Mouse (Mus musculus) G1E (cell line): ENCODE measurements around the gene Srd5a1. TPM values are rescaled to one million over a fixed set of nuclear protein-coding genes. Genes with fewer than 3 reads are reported as not detected.

Experiments
- ATAC-seq: 2 replicates; pipeline ENCODE4 v1.8.0; 2016; ENCODE audit warnings: mild to moderate bottlenecking; ENCODE audit not compliant: insufficient number of reproducible peaks, poor library complexity, low FRiP score, severe bottlenecking; ENCODE audit errors: extremely low read depth
- DNase-seq: peaks from one replicate; pipeline ENCODE4 v3.0.0; 2012; ENCODE audit warnings: low spot score
- H3K27me3 ChIP-seq: 2 replicates; pipeline ENCODE4 v1.6.1; 2012; ENCODE audit warnings: mild to moderate bottlenecking, low read length, inconsistent platforms; ENCODE audit not compliant: insufficient read depth
- H3K36me3 ChIP-seq: replicated peaks from 2 replicates; pipeline ENCODE3; 2012; ENCODE audit warnings: mild to moderate bottlenecking, inconsistent platforms
- H3K4me1 ChIP-seq: 2 replicates; pipeline ENCODE4 v1.6.1; 2012; ENCODE audit warnings: low read depth, low read length, inconsistent platforms, mixed read lengths; ENCODE audit not compliant: insufficient read depth
- H3K4me3 ChIP-seq: 2 replicates; pipeline ENCODE4 v1.5.1; 2012; ENCODE audit warnings: low read depth, mild to moderate bottlenecking, inconsistent platforms, low read length, moderate library complexity, mixed read lengths
- H3K9me3 ChIP-seq: replicated peaks from 2 replicates; pipeline ENCODE4 v1.6.1; 2012; ENCODE audit warnings: inconsistent platforms
- CTCF ChIP-seq: IDR thresholded peaks from 2 replicates; pipeline ENCODE4 v1.5.1; 2012; ENCODE audit warnings: low read depth, low read length, inconsistent platforms, mixed read lengths
- GATA1 ChIP-seq: IDR thresholded peaks from 2 replicates; pipeline ENCODE4 v1.6.1; 2012; ENCODE audit warnings: borderline replicate concordance, low read length, inconsistent platforms, mixed read lengths
- GATA2 ChIP-seq: IDR thresholded peaks from 2 replicates; pipeline ENCODE4 v1.6.1; 2012; ENCODE audit warnings: low read depth, low read length, inconsistent platforms, borderline replicate concordance
- POLR2AphosphoS5 ChIP-seq: IDR thresholded peaks from 2 replicates; pipeline ENCODE4 v1.6.1; 2012; ENCODE audit warnings: low read depth, low read length, inconsistent platforms; ENCODE audit not compliant: insufficient replicate concordance
- TAL1 ChIP-seq: conservative IDR thresholded peaks from 2 replicates; pipeline ENCODE4 v1.6.1; 2012; ENCODE audit warnings: low read depth, low read length, inconsistent platforms, mixed read lengths
- polyA plus RNA-seq: library from polyadenylated mRNA; stranded (reverse); fragments of >175 nt; gene quantifications from 2 replicates; pipeline ENCODE4 v1.2.3, GENCODE M21; 2012
- total RNA-seq, 2 experiments: library from RNA; stranded (forward) in 1 of 2; stranded (reverse) in 1 of 2; fragments of 200-1000 nt in 1 of 2; fragments of >200 nt in 1 of 2; fragmentation: Nextera tagmentation in 1 of 2; gene quantifications; 2 replicates each; pipeline ENCODE4 v1.2.3; 2014 to 2017

Gene Srd5a1
- total and polyA plus RNA-seq, 3 experiments, result 3.8 to 7.1 (median 6.8) TPM

- no peak for DNase-seq
- Histone ChIP-seq H3K4me1 (peaks cover 59% of the 10 kb centered on the region), H3K9me3 (no peaks in the 10 kb centered on the region), H3K4me3 (no peak overlapping the region), H3K36me3 (peaks cover 100% of the 10 kb centered on the region), H3K27me3 (no peaks in the 10 kb centered on the region)
- no peak for ATAC-seq
- TF ChIP-seq GATA1 (no peak), POLR2AphosphoS5 (no peak), GATA2 (no peak), CTCF (no peak), TAL1 (no peak)
These were observed 19.9 kb upstream of the Srd5a1 start for GRCm38 (mm10) chr13:69631111-69631510.

- no peak for DNase-seq
- Histone ChIP-seq H3K27me3 (no peaks in the 10 kb centered on the region), H3K36me3 (peaks cover 100% of the 10 kb centered on the region), H3K4me1 (peaks cover 57% of the 10 kb centered on the region), H3K4me3 (no peak overlapping the region), H3K9me3 (no peaks in the 10 kb centered on the region)
- TF ChIP-seq TAL1 (no peak), GATA2 (no peak), CTCF (no peak), GATA1 (no peak), POLR2AphosphoS5 (no peak)
- no peak for ATAC-seq
These were observed 19.3 kb upstream of the Srd5a1 start for GRCm38 (mm10) chr13:69630576-69630975.

- DNase-seq, result no peak
- TF ChIP-seq GATA1, result no peak
- TF ChIP-seq GATA2, result no peak
- no peak for TF ChIP-seq POLR2AphosphoS5
- TF ChIP-seq CTCF, result no peak
- H3K36me3 ChIP-seq, result peaks cover 100% of the 10 kb centered on the region
- ATAC-seq, result no peak
- H3K9me3 ChIP-seq, result no peaks in the 10 kb centered on the region
- H3K4me1 ChIP-seq, result peaks cover 49% of the 10 kb centered on the region
- no peaks in the 10 kb centered on the region for H3K27me3 ChIP-seq
- no peak overlapping the region for H3K4me3 ChIP-seq
These were observed 16.7 kb upstream of the Srd5a1 start for GRCm38 (mm10) chr13:69627941-69628340.

DNA sequence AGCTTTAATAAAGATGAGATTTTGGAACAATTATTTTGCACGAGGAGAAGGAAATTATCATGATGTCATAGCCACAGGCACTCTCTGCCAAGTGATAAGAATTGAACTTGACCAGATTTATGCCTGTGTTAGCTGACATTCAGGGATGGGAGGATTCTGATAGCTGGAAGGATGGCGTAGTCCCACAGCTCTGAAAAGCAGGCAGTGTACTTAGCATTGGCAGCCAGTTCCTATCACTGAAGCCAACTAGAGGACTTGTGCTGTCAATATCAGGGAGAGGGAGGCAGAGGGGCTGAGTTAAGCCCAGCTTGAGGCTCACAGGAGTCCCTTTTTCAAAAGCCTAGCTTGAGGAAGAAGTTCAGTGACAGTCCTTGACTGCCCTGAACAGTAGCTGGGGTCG lies 13.3 kb upstream of the Srd5a1 start:
- H3K9me3 ChIP-seq, result no peaks in the 10 kb centered on the region
- no peak overlapping the region for H3K4me3 ChIP-seq
- TF ChIP-seq GATA1, result no peak
- no peak for TF ChIP-seq TAL1
- TF ChIP-seq POLR2AphosphoS5, result no peak
- TF ChIP-seq CTCF, result no peak
- no peak for TF ChIP-seq GATA2
- DNase-seq (no peak), ATAC-seq (no peak)
- peaks cover 41% of the 10 kb centered on the region for H3K4me1 ChIP-seq
- peaks cover 98% of the 10 kb centered on the region for H3K36me3 ChIP-seq
- H3K27me3 ChIP-seq, result no peaks in the 10 kb centered on the region

GRCm38 (mm10) chr13:69623843-69624242 lies 12.6 kb upstream of the Srd5a1 start:
- DNase-seq (no peak), ATAC-seq (no peak)
- TF ChIP-seq GATA2 (no peak), CTCF (no peak), POLR2AphosphoS5 (no peak), TAL1 (no peak), GATA1 (no peak)
- Histone ChIP-seq H3K9me3 (no peaks in the 10 kb centered on the region), H3K4me1 (peaks cover 45% of the 10 kb centered on the region), H3K36me3 (peaks cover 98% of the 10 kb centered on the region), H3K4me3 (no peak overlapping the region), H3K27me3 (no peaks in the 10 kb centered on the region)

DNA sequence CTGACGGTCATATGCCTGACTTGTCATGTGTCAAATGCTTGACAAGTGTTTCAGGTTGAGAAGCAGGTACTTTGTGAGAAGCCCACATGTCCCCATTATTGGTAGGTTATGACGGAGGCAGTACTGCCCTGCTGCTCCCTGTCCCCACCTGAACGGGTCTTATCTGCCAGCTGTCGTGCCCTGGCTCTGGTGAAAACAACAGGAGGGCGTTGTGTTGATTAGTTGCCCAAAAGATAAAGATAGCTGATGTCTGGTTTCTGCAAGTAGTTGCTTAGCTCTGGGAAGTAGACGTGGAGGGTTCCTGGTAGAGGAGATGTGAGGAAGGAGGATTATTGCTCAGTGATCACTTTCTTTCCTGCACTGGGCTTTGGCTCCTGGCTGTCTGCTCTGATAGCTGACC lies 5.5 kb upstream of the Srd5a1 start:
- no peak for ATAC-seq
- Histone ChIP-seq H3K27me3 (no peaks in the 10 kb centered on the region), H3K36me3 (peaks cover 87% of the 10 kb centered on the region), H3K4me1 (peaks cover 59% of the 10 kb centered on the region), H3K9me3 (no peaks in the 10 kb centered on the region), H3K4me3 (no peak overlapping the region)
- TF ChIP-seq CTCF (no peak), GATA1 (no peak), POLR2AphosphoS5 (no peak), GATA2 (no peak), TAL1 (no peak)
- no peak for DNase-seq

DNA sequence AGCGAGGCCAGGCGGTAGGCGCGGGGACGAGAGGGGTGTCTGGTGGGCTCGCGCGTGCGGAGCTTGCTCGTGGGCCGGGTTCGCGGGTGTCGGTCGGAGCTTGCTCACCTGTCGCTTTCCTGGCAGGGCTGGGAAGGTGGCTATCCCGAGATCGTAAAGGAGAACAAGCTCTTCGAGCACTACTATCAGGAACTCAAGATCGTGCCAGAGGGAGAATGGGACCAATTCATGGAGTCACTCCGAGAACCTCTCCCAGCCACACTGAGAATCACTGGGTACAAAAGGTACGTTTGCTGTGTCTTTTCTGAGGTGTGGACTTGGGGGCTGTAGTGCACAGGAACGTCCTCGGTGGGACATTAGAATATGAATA lies 918 bp upstream of the Srd5a1 start:
- H3K4me1 ChIP-seq, result peaks cover 58% of the 10 kb centered on the region
- ATAC-seq (no peak), DNase-seq (no peak)
- no peaks in the 10 kb centered on the region for H3K27me3 ChIP-seq
- peaks cover 44% of the 10 kb centered on the region for H3K36me3 ChIP-seq
- no peaks in the 10 kb centered on the region for H3K9me3 ChIP-seq
- H3K4me3 ChIP-seq, result peak overlapping the region; percentile 98
- TF ChIP-seq GATA2, result no peak
- TF ChIP-seq TAL1, result no peak
